Mouse (Mus musculus): Measurements from ENCODE around the gene Pdzd8.

DNA sequence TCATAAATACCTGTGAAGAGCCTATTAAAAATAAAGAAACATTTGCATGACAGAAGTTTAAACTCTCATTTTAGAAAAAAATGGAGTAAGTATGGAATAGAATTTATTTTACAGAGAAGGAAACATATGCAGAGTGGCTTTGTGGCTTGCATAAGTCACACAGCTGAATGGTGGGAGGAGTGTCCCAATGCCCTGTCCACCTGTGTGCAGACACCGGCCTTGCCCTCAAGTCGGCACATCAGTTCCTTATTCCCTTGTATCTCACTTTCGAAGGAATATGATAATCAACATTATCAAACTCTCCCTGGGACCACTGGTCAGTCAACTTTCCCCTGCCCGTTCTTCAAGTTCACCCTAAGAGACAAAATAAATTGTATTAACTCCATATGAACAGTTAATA is 12.3 kb upstream of the Pdzd8 start:
- no peak for TF ChIP-seq POLR2A (IDR thresholded peaks at IDR 0.05; ENCODE audit: extremely low read depth, insufficient read depth, low read length)
- TF ChIP-seq CTCF (IDR thresholded peaks at IDR 0.05; ENCODE audit: low read depth, low read length): no peak

All from liver, adult 2 months (tissue).